Mouse (Mus musculus): ENCODE measurements around the gene Shisa3. TPM values are rescaled to one million over a fixed set of nuclear protein-coding genes. Genes with fewer than 3 reads are reported as not detected.

Gene Shisa3
- 1.1 and 2.8 TPM in 2 replicates for polyA plus RNA-seq (2015; fragmentation: Nextera tagmentation; extraction: Ambion mirVana)

DNA sequence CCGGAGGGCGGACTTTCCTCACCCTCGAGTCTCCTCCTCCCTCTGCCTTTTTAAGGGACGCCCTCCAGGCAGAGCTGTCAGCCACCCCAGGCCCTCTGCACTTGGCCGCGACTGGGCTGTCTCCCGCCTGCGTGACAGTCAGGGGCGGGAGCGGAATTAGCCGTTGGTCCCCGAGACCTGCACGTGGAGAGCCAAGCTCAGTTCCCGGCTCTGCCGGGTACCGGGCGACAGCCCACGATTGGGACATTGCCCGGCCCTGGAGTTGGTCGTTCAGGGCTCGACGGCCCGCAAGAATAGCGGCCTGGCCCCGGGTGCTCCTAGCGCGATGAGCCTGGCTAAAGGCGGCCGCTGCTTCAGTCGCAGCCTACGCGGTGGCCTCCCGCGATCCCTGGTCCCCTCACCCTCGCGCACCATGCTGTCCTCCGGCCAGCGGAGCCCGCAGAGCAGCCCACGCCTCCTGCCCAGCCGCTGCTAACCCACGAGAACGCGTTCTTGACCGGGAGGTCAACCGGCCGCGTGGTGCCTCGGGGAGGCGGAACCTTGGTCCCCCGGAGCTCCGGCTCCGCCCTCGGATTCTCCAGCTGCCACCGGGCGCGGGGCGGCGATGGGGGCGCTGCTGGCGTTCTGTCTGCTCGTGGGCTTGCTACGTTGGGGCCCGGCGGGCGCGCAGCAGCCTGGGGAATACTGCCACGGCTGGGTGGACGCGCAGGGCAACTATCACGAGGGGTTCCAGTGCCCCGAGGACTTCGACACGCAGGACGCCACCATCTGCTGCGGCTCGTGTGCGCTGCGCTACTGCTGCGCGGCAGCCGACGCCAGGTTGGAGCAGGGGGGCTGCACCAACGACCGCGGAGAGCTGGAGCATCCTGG lies at the start of gene Shisa3:
Gene Shisa3, plus strand, starts transcription at position 79 of the 870 bp plus-strand sequence.
- under 1% methylated on average over 86 of the region's 86 CpGs for WGBS
- H3K9ac ChIP-seq (replicated peaks; ENCODE audit: low read depth, low read length), result peak within 1 kb of the TSS; percentile 54
- no peak within 1 kb of the TSS for H3K27ac ChIP-seq (ENCODE audit: low read length)
- peaks cover 37% of the 10 kb centered on the region for H3K27me3 ChIP-seq (replicated peaks; ENCODE audit: control insufficient read depth, insufficient read depth, low read length)
- ATAC-seq, result peak; percentile 74
- peak within 1 kb of the TSS; percentile 89 for H3K4me2 ChIP-seq (ENCODE audit: low read length)
- no peaks in the 10 kb centered on the region for H3K9me3 ChIP-seq (ENCODE audit: control insufficient read depth, low read length)
- H3K4me1 ChIP-seq (replicated peaks; ENCODE audit: control insufficient read depth, insufficient read depth, low read length), result peaks cover 19% of the 10 kb centered on the region
- H3K36me3 ChIP-seq (ENCODE audit: control insufficient read depth, insufficient read depth), result no peaks in the 10 kb centered on the region
- H3K4me3 ChIP-seq (replicated peaks; ENCODE audit: low read length), result peak within 1 kb of the TSS; percentile 48

DNA sequence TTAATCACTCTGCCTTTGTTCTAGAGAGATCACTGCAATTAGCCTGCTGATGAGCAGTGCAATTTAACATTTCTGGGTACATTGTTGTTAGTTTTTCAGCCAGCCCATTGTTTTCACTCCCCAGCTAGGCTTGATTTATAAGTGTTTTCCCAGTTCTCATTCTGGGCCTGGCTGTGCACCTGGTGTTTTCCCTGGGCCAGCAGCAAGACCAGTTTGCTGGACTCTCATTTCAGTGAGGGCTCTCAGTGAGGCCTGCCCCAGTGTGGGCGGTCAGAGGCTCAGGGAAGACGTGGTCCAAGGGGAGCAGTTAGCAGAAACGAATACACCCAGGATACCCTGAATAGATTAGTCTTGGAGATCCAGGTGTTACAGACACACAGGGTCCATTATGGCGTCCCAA lies 49.0 kb upstream of the Shisa3 start:
- Histone ChIP-seq H3K36me3 (ENCODE audit: control insufficient read depth, insufficient read depth) (no peaks in the 10 kb centered on the region), H3K4me1 (replicated peaks; ENCODE audit: control insufficient read depth, insufficient read depth, low read length) (no peaks in the 10 kb centered on the region), H3K4me2 (ENCODE audit: low read length) (no peak overlapping the region), H3K9me3 (ENCODE audit: control insufficient read depth, low read length) (no peaks in the 10 kb centered on the region), H3K27ac (ENCODE audit: low read length) (no peak overlapping the region), H3K9ac (replicated peaks; ENCODE audit: low read depth, low read length) (no peak overlapping the region), H3K4me3 (replicated peaks; ENCODE audit: low read length) (no peak overlapping the region), H3K27me3 (replicated peaks; ENCODE audit: control insufficient read depth, insufficient read depth, low read length) (no peaks in the 10 kb centered on the region)
- WGBS, result 69% methylated on average over 4 of the region's 4 CpGs
- no peak for ATAC-seq

DNA sequence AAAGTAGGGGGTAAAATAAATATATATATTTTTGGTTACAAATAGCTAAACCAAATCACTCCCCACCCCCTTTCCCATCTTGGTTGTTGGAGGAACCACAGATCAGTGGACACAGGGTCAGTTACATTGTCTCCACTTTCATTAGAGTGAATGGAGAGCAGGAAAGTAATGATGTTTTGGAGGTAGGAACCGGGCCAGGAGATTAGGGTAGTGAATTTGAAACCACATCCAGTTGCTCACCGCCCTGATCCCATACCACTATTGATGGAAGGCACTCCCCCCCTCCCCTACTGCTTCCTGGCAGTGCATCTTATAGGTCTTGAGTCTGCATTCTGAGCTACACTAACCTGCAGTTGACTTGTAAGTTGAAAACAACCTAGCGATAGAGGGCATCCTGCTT lies 48.6 kb upstream of the Shisa3 start:
- WGBS, result 86% methylated on average over 3 of the region's 3 CpGs
- no peak for ATAC-seq
- no peaks in the 10 kb centered on the region for H3K36me3 ChIP-seq (ENCODE audit: control insufficient read depth, insufficient read depth)
- H3K4me3 ChIP-seq (replicated peaks; ENCODE audit: low read length), result no peak overlapping the region
- H3K4me1 ChIP-seq (replicated peaks; ENCODE audit: control insufficient read depth, insufficient read depth, low read length), result no peaks in the 10 kb centered on the region
- H3K4me2 ChIP-seq (ENCODE audit: low read length), result no peak overlapping the region
- H3K27ac ChIP-seq (ENCODE audit: low read length), result no peak overlapping the region
- H3K27me3 ChIP-seq (replicated peaks; ENCODE audit: control insufficient read depth, insufficient read depth, low read length), result no peaks in the 10 kb centered on the region
- H3K9ac ChIP-seq (replicated peaks; ENCODE audit: low read depth, low read length), result no peak overlapping the region
- H3K9me3 ChIP-seq (ENCODE audit: control insufficient read depth, low read length), result no peaks in the 10 kb centered on the region

DNA sequence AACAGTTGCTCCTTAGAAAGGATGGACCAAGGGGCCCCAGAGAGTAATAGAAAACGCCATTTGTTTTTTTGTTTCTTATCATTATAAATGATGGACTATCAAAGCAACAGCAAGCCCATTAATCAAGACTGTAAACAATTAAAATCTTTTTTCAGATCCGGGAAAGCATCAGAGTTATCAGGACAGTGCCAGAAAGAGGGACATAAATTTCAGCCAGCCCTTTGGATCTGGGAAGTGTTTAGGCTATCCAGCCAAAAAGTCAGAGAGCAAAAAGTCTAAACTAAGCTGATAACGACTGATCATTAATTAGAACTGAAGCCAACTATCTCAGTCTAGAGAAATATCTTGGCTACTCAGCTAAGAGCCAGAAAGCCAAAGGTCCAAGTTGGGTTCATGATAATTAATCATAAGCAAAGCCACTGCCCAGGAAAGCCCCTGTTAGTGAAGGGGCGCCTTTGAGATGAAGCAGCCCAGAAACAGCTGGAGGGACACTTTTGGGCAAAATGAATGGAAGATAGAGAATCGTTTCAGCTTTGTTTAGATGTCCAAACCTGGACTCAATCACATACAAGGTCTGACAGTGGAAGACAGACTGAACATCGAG lies 35.0 kb upstream of the Shisa3 start:
- Histone ChIP-seq H3K4me3 (replicated peaks; ENCODE audit: low read length) (no peak overlapping the region), H3K4me2 (ENCODE audit: low read length) (no peak overlapping the region), H3K4me1 (replicated peaks; ENCODE audit: control insufficient read depth, insufficient read depth, low read length) (no peaks in the 10 kb centered on the region), H3K36me3 (ENCODE audit: control insufficient read depth, insufficient read depth) (no peaks in the 10 kb centered on the region), H3K27me3 (replicated peaks; ENCODE audit: control insufficient read depth, insufficient read depth, low read length) (no peaks in the 10 kb centered on the region), H3K9ac (replicated peaks; ENCODE audit: low read depth, low read length) (no peak overlapping the region), H3K9me3 (ENCODE audit: control insufficient read depth, low read length) (no peaks in the 10 kb centered on the region), H3K27ac (ENCODE audit: low read length) (no peak overlapping the region)
- WGBS, result 77% methylated on average over 6 of the region's 6 CpGs
- no peak for ATAC-seq

DNA sequence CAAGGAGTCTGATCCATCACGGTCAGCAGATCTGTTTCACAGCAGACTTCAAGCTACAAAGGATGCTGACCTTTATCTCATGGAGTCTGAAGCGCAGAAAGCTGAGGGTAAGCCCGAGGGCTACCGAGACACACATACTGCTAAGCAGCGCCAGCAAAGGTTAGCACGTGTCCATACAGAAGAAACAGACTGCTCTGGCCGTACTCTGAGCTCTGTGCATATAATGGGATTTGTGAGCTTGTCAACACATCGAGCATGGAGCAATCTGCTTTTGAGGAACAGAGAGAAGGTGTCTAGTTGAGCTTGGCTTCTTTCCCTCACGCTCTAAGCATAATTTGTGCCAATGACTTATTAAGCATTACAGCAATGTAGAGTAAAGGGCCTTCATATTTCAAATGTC lies 33.6 kb upstream of the Shisa3 start:
- no peaks in the 10 kb centered on the region for H3K9me3 ChIP-seq (ENCODE audit: control insufficient read depth, low read length)
- H3K36me3 ChIP-seq (ENCODE audit: control insufficient read depth, insufficient read depth), result no peaks in the 10 kb centered on the region
- H3K27me3 ChIP-seq (replicated peaks; ENCODE audit: control insufficient read depth, insufficient read depth, low read length), result no peaks in the 10 kb centered on the region
- no peak overlapping the region for H3K4me3 ChIP-seq (replicated peaks; ENCODE audit: low read length)
- no peak overlapping the region for H3K4me2 ChIP-seq (ENCODE audit: low read length)
- WGBS, result 87% methylated on average over 9 of the region's 9 CpGs
- no peak overlapping the region for H3K9ac ChIP-seq (replicated peaks; ENCODE audit: low read depth, low read length)
- no peaks in the 10 kb centered on the region for H3K4me1 ChIP-seq (replicated peaks; ENCODE audit: control insufficient read depth, insufficient read depth, low read length)
- ATAC-seq, result no peak
- H3K27ac ChIP-seq (ENCODE audit: low read length), result no peak overlapping the region

DNA sequence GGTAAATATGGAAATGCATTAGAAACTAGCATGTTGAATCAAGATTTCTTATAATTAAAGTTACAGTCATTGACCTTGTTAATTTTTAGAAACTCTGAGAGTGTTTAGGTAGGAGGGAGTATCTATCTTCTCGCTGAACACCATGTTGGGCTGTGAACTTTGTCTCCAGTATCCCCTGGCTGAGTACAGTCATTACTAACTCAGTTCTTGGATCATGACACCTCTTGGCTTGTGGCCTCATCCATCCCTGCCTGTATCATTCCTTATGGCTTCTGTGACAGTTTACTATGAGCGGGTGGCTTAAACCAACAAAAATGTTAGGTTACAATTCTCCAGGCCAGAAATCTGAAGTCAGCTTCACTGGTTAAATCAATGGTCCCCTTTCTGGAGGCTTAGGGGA lies 32.0 kb upstream of the Shisa3 start:
- Histone ChIP-seq H3K9me3 (ENCODE audit: control insufficient read depth, low read length) (no peaks in the 10 kb centered on the region), H3K4me3 (replicated peaks; ENCODE audit: low read length) (no peak overlapping the region), H3K9ac (replicated peaks; ENCODE audit: low read depth, low read length) (no peak overlapping the region), H3K4me2 (ENCODE audit: low read length) (no peak overlapping the region), H3K27me3 (replicated peaks; ENCODE audit: control insufficient read depth, insufficient read depth, low read length) (no peaks in the 10 kb centered on the region), H3K4me1 (replicated peaks; ENCODE audit: control insufficient read depth, insufficient read depth, low read length) (no peaks in the 10 kb centered on the region), H3K36me3 (ENCODE audit: control insufficient read depth, insufficient read depth) (no peaks in the 10 kb centered on the region), H3K27ac (ENCODE audit: low read length) (no peak overlapping the region)
- 92% methylated on average over 2 of the region's 2 CpGs for WGBS
- ATAC-seq, result no peak

DNA sequence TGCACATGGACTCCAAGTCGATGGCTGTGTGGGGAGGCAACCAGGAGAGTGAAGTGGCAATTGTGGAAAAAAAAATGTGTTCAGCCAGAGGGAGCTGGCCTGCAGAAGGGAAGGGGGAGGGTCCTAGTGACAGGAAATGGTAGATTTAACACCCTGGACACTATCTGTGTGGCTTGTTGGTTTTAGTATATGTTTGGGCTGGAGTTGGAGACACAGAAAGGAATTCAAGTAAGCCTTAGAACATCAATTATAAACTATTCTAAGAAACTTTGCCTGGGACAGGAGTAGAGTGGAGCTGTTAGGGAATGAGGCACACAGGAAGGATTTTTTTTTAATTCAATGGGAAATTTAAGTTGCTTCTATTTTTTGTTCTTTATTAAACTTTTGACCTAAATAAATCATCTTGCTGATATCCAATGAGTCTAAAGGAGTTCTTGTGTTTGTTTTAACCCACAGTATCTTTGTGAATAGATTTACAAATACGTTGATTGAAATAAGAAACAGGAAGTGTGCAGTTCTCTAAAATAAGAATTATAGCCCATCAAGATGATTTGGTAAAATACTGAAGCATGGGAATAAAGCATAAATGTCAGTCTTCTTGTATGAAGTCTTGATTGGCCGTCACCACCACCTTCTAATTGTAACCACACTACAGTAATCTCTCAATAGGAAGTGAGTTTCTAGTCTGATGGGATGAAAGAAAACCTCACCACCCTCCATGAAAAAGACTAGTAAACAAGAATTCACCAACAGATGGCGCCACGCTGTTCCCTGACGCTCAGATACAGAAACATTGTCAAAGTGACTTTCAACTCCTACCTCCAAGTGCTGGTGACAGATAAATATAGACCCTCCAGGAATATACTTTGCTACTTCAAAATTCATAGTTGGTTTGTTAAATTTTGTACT lies 27.7 kb upstream of the Shisa3 start:
- H3K9ac ChIP-seq (replicated peaks; ENCODE audit: low read depth, low read length), result no peak overlapping the region
- H3K36me3 ChIP-seq (ENCODE audit: control insufficient read depth, insufficient read depth), result no peaks in the 10 kb centered on the region
- no peak for ATAC-seq
- H3K4me1 ChIP-seq (replicated peaks; ENCODE audit: control insufficient read depth, insufficient read depth, low read length), result no peaks in the 10 kb centered on the region
- H3K9me3 ChIP-seq (ENCODE audit: control insufficient read depth, low read length), result no peaks in the 10 kb centered on the region
- no peaks in the 10 kb centered on the region for H3K27me3 ChIP-seq (replicated peaks; ENCODE audit: control insufficient read depth, insufficient read depth, low read length)
- WGBS, result 48% methylated on average over 6 of the region's 6 CpGs
- no peak overlapping the region for H3K4me2 ChIP-seq (ENCODE audit: low read length)
- no peak overlapping the region for H3K4me3 ChIP-seq (replicated peaks; ENCODE audit: low read length)
- H3K27ac ChIP-seq (ENCODE audit: low read length), result no peak overlapping the region

DNA sequence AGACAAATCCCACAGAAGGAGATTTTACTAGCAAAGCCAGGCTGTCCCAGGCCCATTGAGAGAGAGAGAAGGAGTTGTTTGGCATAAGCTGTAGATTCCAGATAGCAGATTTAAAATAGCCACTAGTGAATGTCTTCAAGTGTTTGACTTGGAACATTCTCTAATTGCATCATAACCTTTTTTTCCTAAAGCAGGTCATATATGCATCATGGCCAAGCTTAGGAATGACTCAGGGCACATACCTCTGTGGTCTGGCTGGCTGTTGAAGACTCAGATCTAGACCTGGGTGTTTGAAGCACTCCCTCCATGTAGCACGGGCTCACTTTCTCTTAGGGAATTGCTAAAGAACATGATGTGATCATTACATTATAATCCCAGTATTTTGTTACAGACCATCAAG lies 12.6 kb upstream of the Shisa3 start:
- 87% methylated on average over 1 of the region's 1 CpGs for WGBS
- no peak overlapping the region for H3K27ac ChIP-seq (ENCODE audit: low read length)
- no peaks in the 10 kb centered on the region for H3K27me3 ChIP-seq (replicated peaks; ENCODE audit: control insufficient read depth, insufficient read depth, low read length)
- no peaks in the 10 kb centered on the region for H3K36me3 ChIP-seq (ENCODE audit: control insufficient read depth, insufficient read depth)
- no peak overlapping the region for H3K9ac ChIP-seq (replicated peaks; ENCODE audit: low read depth, low read length)
- no peaks in the 10 kb centered on the region for H3K4me1 ChIP-seq (replicated peaks; ENCODE audit: control insufficient read depth, insufficient read depth, low read length)
- H3K4me2 ChIP-seq (ENCODE audit: low read length), result no peak overlapping the region
- H3K4me3 ChIP-seq (replicated peaks; ENCODE audit: low read length), result no peak overlapping the region
- ATAC-seq, result no peak
- H3K9me3 ChIP-seq (ENCODE audit: control insufficient read depth, low read length), result no peaks in the 10 kb centered on the region

DNA sequence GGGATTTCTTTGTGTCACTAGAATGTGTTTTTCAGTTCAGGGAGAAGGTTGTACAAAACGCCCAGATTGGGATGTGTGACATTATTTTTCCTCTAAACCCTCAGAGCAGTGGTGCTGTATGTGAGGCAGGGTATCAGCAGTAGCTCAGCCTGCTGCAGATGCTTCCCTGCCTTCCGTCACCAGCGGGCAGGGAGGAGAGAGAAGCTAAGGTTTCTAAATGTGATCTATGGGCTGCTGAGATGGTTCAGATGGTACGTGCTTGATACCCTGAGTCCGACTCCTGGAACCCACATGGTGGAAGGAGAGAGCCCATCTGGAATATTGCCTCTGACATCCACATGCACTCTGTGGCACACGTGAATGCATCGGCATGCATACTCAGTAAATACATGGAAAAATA lies 12.1 kb upstream of the Shisa3 start:
- no peaks in the 10 kb centered on the region for H3K36me3 ChIP-seq (ENCODE audit: control insufficient read depth, insufficient read depth)
- no peak for ATAC-seq
- no peak overlapping the region for H3K4me2 ChIP-seq (ENCODE audit: low read length)
- H3K4me3 ChIP-seq (replicated peaks; ENCODE audit: low read length), result no peak overlapping the region
- H3K9me3 ChIP-seq (ENCODE audit: control insufficient read depth, low read length), result no peaks in the 10 kb centered on the region
- H3K9ac ChIP-seq (replicated peaks; ENCODE audit: low read depth, low read length), result no peak overlapping the region
- H3K27me3 ChIP-seq (replicated peaks; ENCODE audit: control insufficient read depth, insufficient read depth, low read length), result no peaks in the 10 kb centered on the region
- H3K27ac ChIP-seq (ENCODE audit: low read length), result no peak overlapping the region
- H3K4me1 ChIP-seq (replicated peaks; ENCODE audit: control insufficient read depth, insufficient read depth, low read length), result no peaks in the 10 kb centered on the region
- WGBS, result 84% methylated on average over 7 of the region's 7 CpGs
